Mouse (Mus musculus) embryonic facial prominence, embryonic 15.5 days (tissue): Measurements from ENCODE around the gene Fzd5. TPM values are rescaled to one million over a fixed set of nuclear protein-coding genes. Genes with fewer than 3 reads are reported as not detected.
A peak's percentile ranks its signal among the peaks of the same experiment; 100 is the strongest.

ENCODE experiments used
- ATAC-seq: fragments of 200-750 bp; cut with Nextera tagmentation; 2 replicates; pipeline ENCODE4 v1.8.0; 2017; ENCODE audit warnings: low read depth, moderate TSS enrichment; ENCODE audit not compliant: insufficient number of reproducible peaks, low FRiP score, low TSS enrichment
- H3K27ac ChIP-seq: fragments of 300-500 bp; sonication (generic); replicated peaks from 2 replicates; pipeline ENCODE4 v1.5.1; 2015; ENCODE audit warnings: mild to moderate bottlenecking, inconsistent platforms
- H3K27me3 ChIP-seq: fragments of 300-500 bp; sonication (generic); 2 replicates; pipeline ENCODE4 v1.6.1; 2015; ENCODE audit warnings: inconsistent platforms
- H3K36me3 ChIP-seq: fragments of 300-500 bp; sonication (generic); 2 replicates; pipeline ENCODE4 v1.6.1; 2015; ENCODE audit warnings: mild to moderate bottlenecking, inconsistent platforms
- H3K4me1 ChIP-seq: fragments of 300-500 bp; sonication (generic); 2 replicates; pipeline ENCODE4 v1.6.1; 2015; ENCODE audit warnings: inconsistent platforms
- H3K4me2 ChIP-seq: fragments of 300-500 bp; sonication (generic); replicated peaks from 2 replicates; pipeline ENCODE4 v1.6.1; 2015; ENCODE audit warnings: mild to moderate bottlenecking, inconsistent platforms
- H3K4me3 ChIP-seq: fragments of 300-500 bp; sonication (generic); replicated peaks from 2 replicates; pipeline ENCODE4 v1.5.1; 2015; ENCODE audit warnings: mild to moderate bottlenecking, inconsistent platforms
- H3K9ac ChIP-seq: fragments of 300-500 bp; sonication (generic); 2 replicates; pipeline ENCODE4 v1.6.1; 2015; ENCODE audit warnings: inconsistent platforms
- H3K9me3 ChIP-seq: fragments of 300-500 bp; sonication (generic); replicated peaks from 2 replicates; pipeline ENCODE4 v1.6.1; 2016; ENCODE audit warnings: inconsistent platforms
- WGBS: fragments of 180-500 bp; shearing (Covaris S2); methylation state at CpG from one replicate; pipeline ENCODE4 v1.1.7; 2015; 5-methylcytosine and 5-hydroxymethylcytosine counted together
- polyA plus RNA-seq: library from polyadenylated mRNA; unstranded; fragments of >200 nt; fragmentation: Nextera tagmentation; extraction: Ambion mirVana; gene quantifications from 2 replicates; pipeline ENCODE4 v1.2.1, GENCODE M21; 2015

Gene Fzd5
- polyA plus RNA-seq, 1 experiment from 2014 or later: 2.1 TPM

DNA sequence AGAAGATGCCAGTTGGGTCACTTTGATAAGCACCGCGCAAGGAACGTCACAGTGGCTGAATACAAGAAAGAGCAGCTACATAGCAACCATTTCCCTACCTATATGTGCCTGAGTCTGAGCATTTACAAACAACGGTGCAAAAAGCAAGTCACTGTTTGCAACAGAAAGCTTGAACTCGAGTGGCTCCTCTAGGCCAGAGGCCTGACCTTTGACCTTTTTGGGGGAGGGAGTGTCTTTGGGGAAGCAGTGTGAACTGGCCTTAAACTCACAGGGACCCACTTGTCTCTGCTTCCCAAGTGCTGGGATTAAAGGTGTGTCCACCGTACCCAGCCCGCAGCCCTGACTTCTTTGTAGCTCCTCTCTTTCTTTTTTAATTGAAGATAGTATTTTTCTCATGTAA is 16.1 kb upstream of the Fzd5 start:
- no peak overlapping the region for H3K4me3 ChIP-seq
- H3K4me1 ChIP-seq: peaks cover 7% of the 10 kb centered on the region
- no peak overlapping the region for H3K4me2 ChIP-seq
- H3K36me3 ChIP-seq: no peaks in the 10 kb centered on the region
- H3K9me3 ChIP-seq: no peaks in the 10 kb centered on the region
- H3K27ac ChIP-seq: no peak overlapping the region
- ATAC-seq: no peak
- no peaks in the 10 kb centered on the region for H3K27me3 ChIP-seq
- H3K9ac ChIP-seq: no peak overlapping the region
- 64% methylated on average over 7 of the region's 7 CpGs for WGBS

GRCm38 (mm10) chr1:64753109-64753508 is 15.6 kb upstream of the Fzd5 start:
- 76% methylated on average over 8 of the region's 8 CpGs for WGBS

DNA sequence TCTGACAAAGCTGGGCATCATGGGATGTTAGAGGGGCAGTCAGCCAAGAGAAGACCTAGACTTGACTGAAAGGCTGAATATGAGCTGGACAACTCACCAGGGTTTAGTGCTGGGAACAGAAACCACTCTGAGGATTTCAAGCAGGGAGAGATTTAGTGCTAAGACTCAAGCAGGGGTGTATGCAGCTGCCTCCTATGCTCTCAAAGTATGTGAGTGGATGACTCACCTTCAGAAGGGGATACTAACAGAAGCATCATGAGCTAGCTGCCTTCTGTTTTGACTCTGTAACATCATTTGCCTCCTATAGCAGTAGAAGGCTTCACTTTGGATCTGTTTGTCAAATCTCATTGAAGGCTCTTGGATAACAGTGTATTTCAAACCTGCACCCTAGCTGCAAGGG is 7.1 kb upstream of the Fzd5 start:
- no peak overlapping the region for H3K27ac ChIP-seq
- H3K4me1 ChIP-seq: no peaks in the 10 kb centered on the region
- H3K4me3 ChIP-seq: no peak overlapping the region
- H3K9ac ChIP-seq: no peak overlapping the region
- H3K27me3 ChIP-seq: no peaks in the 10 kb centered on the region
- ATAC-seq: no peak
- H3K4me2 ChIP-seq: no peak overlapping the region
- no peaks in the 10 kb centered on the region for H3K36me3 ChIP-seq
- H3K9me3 ChIP-seq: no peaks in the 10 kb centered on the region

More at GRCm38 (mm10) chr1:64753109-64753508, 15.6 kb upstream of the Fzd5 start:
- Histone ChIP-seq H3K36me3 (no peaks in the 10 kb centered on the region), H3K27me3 (no peaks in the 10 kb centered on the region), H3K4me2 (no peak overlapping the region), H3K4me3 (no peak overlapping the region), H3K27ac (no peak overlapping the region), H3K4me1 (peaks cover 7% of the 10 kb centered on the region), H3K9ac (no peak overlapping the region), H3K9me3 (no peaks in the 10 kb centered on the region)
- ATAC-seq: no peak

DNA sequence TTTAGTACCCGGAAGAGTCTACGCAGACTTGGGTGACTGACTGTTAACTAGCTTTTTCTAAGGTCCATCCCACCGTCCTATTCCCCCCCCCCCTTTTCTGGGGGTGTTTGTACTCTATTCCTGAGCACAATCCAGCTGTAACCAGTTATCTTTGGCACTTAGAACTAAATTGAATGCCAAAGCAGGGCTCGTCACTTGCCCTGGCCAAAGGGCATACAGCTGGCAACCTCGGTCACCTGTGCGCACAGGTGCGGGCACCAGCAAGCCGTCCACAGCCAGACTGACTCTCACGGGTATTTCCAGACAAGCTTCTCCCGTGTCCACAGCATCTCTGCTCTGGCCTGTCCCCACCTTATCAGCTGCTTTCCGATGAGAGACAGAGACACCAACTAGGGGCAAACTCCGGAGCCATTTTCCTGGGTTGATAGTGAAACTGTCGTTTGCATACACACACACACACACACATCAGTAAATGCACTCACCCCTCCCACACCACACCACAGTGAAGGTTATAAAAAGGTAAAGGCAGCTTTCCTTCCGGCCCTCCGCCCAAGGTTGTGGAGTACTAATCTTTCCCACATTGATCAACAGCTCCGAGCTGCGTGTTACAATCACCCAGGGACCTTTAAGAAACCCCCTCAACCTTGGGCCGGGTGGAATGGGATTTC is 5.3 kb upstream of the Fzd5 start:
- ATAC-seq: no peak
- H3K27ac ChIP-seq: no peak overlapping the region
- no peaks in the 10 kb centered on the region for H3K27me3 ChIP-seq
- peaks cover 11% of the 10 kb centered on the region; the same call in 1 of the 2 replicates for H3K4me1 ChIP-seq
- no peaks in the 10 kb centered on the region for H3K9me3 ChIP-seq
- 85% methylated on average over 18 of the region's 18 CpGs for WGBS
- no peak overlapping the region for H3K9ac ChIP-seq
- H3K4me2 ChIP-seq: no peak overlapping the region
- H3K4me3 ChIP-seq: no peak overlapping the region
- no peaks in the 10 kb centered on the region for H3K36me3 ChIP-seq

DNA sequence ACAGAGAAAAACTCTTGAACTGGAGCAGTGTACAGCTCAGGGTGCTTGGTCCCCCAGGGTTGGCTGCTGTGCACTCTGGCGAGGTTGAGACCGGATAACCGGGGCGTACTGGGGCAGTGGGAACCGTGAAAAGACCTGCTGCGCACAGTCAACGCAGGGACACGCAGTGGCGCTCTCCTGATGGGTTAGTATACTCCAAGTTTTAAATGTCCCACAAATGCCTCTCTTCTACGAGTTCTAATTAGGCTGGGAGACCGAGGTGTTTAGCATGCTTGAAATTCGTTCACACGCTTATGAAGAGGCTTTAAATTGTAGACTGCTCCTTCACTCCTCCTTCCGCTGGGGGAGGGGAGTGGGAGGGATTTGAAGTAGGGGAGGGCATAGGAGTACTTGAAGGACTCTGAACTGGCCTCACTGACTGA is 1.1 kb upstream of the Fzd5 start:
- WGBS: under 1% methylated on average over 14 of the region's 14 CpGs
- no peaks in the 10 kb centered on the region for H3K9me3 ChIP-seq
- H3K36me3 ChIP-seq: no peaks in the 10 kb centered on the region; the same call in 1 of the 2 replicates
- no peak for ATAC-seq
- no peak overlapping the region for H3K9ac ChIP-seq
- peak overlapping the region; percentile 96 for H3K4me2 ChIP-seq
- no peak overlapping the region for H3K27ac ChIP-seq
- H3K27me3 ChIP-seq: peaks cover 24% of the 10 kb centered on the region
- peak overlapping the region; percentile 72 for H3K4me3 ChIP-seq
- peaks cover 37% of the 10 kb centered on the region for H3K4me1 ChIP-seq

GRCm38 (mm10) chr1:64738180-64738555 is 617 bp upstream of the Fzd5 start:
- H3K9ac ChIP-seq: no peak overlapping the region
- no peaks in the 10 kb centered on the region; the same call in 1 of the 2 replicates for H3K36me3 ChIP-seq
- 0% methylated on average over 11 of the region's 11 CpGs for WGBS
- peaks cover 29% of the 10 kb centered on the region for H3K27me3 ChIP-seq
- peak overlapping the region; percentile 96 for H3K4me2 ChIP-seq
- no peak overlapping the region for H3K27ac ChIP-seq
- H3K4me3 ChIP-seq: peak overlapping the region; percentile 72
- H3K9me3 ChIP-seq: no peaks in the 10 kb centered on the region
- peaks cover 37% of the 10 kb centered on the region for H3K4me1 ChIP-seq
- ATAC-seq: no peak

- no peak for ATAC-seq
- Histone ChIP-seq H3K9ac (peak overlapping the region; percentile 57), H3K36me3 (no peaks in the 10 kb centered on the region; the same call in 1 of the 2 replicates), H3K27me3 (peaks cover 35% of the 10 kb centered on the region), H3K27ac (peak overlapping the region; percentile 74), H3K9me3 (no peaks in the 10 kb centered on the region), H3K4me1 (peaks cover 37% of the 10 kb centered on the region), H3K4me2 (peak overlapping the region; percentile 96), H3K4me3 (peak overlapping the region; percentile 72)
- under 1% methylated on average over 55 of the region's 56 CpGs for WGBS
Measured at GRCm38 (mm10) chr1:64736681-64737501, 660 bp downstream of the Fzd5 start.

DNA sequence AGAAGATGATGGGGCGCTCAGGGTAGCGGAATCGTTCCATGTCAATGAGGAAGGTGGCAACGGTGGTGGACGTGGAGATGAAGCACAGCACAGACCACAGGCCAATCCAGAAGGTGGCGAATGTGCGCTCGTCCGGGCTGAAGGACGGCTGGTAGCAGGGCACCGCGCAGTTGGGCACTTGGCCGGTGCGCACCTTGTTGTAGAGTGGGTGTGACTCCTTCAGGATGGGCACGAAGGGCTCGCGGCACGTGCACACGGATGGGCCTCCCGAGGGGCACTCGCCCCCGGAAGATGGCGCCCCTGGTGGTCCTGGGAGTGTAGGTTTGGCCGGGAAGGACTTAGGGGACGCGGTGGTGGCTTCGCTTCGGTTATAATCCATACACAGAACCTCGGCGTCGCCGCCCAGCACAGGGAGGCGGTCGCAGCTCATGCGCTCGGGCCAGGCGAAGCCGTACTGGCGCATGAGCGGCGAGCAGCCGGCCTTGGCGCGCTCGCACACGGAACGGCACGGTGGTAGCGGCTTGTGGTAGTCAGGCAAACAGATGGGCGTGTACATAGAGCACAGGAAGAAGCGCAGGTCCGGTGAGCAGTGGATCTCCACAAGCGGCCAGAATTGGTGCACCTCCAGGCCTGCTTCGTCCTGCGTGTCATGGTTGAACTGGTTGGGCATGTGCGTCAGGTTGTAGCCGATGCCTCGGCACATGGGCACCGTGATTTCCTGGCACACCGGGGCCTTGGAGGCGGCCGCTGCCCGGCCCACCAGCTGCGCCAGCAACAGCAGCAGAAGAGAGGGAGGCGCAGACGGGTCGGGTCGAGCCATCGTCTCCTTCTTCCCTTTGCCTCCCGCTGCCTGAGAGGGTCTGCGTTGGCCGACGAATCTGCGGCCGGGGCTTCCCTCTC is 1.5 kb downstream of the Fzd5 start:
- H3K4me2 ChIP-seq: peak overlapping the region; percentile 96
- no peaks in the 10 kb centered on the region; the same call in 1 of the 2 replicates for H3K36me3 ChIP-seq
- no peak overlapping the region for H3K27ac ChIP-seq
- WGBS: 9% methylated on average over 75 of the region's 75 CpGs
- H3K9ac ChIP-seq: peak overlapping the region; percentile 57
- H3K4me3 ChIP-seq: peak overlapping the region; percentile 72
- ATAC-seq: no peak
- no peaks in the 10 kb centered on the region for H3K9me3 ChIP-seq
- H3K27me3 ChIP-seq: peaks cover 36% of the 10 kb centered on the region
- peaks cover 37% of the 10 kb centered on the region for H3K4me1 ChIP-seq

DNA sequence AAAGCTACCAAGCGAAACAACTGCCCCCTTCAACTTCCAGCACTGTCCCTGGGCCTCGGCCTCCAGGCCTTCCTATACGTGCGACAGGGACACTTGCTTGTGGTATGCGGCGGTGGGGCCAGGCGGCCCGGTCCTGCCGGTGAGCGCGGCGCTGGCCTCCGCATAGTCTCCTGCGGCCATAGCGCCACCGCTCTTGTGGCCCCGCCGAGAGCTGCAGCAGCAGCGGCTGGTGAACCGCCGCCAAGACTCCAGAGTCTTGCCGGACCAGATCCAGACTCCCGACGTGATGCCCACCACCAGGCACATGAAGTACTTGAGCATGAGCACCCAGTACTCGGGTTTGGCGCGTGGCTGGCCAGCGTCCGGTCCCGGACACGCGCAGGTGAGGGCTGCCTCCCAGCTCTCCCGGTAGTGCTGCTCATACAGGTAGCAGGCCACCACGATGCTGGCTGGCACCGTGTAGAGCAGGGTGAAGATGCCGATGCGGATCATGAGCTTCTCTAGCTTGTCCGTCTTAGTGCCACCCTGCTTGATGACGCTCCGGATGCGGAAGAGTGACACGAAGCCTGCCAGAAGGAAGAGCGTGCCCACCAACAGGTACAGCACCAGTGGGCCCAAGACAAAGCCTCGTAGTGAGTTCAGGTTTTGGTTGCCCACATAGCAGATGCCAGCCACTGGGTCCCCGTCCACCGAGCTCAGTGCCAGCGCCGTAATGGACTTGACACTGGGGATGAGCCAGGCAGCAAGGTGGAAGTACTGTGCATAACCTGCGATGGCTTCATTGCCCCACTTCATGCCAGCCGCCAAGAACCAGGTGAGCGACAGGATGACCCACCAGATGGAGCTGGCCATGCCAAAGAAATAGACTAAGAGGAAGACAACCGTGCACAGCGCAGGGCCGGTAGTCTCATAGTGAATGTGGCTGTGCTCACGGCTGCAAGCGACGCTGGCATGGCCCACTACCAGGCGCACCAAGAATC is 2.5 kb downstream of the Fzd5 start:
- peak overlapping the region; percentile 72 for H3K4me3 ChIP-seq
- no peak for ATAC-seq
- 40% methylated on average over 58 of the region's 58 CpGs for WGBS
- H3K9ac ChIP-seq: no peak overlapping the region
- peaks cover 36% of the 10 kb centered on the region for H3K27me3 ChIP-seq
- H3K4me1 ChIP-seq: peaks cover 37% of the 10 kb centered on the region
- H3K36me3 ChIP-seq: no peaks in the 10 kb centered on the region; the same call in 1 of the 2 replicates
- no peaks in the 10 kb centered on the region for H3K9me3 ChIP-seq
- H3K4me2 ChIP-seq: peak overlapping the region; percentile 96
- no peak overlapping the region for H3K27ac ChIP-seq
